Comparison of ENCODE assay signal across 8 mouse cellular contexts in genomic region chr8:71542632-71543343, GRCm38 (mm10). TPM values are rescaled to one million over a fixed set of nuclear protein-coding genes. Genes with fewer than 3 reads are reported as not detected.
DNase-seq lines count a peak whose midpoint lies in the region; ATAC-seq lines count a peak whose summit lies in the region.

TSS of gene Mvb12a (plus strand) at chr8:71542922.

- peak within 1 kb of the TSS; percentile 85 for H3K9ac ChIP-seq in kidney, embryonic 15.5 days

- H3K4me3 ChIP-seq in heart, embryonic 10.5 days, result peak within 1 kb of the TSS; percentile 92
- H3K4me3 ChIP-seq in kidney, embryonic 15.5 days (replicated peaks), result peak within 1 kb of the TSS; percentile 91

- under 1% methylated on average over 54 of the region's 55 CpGs for WGBS in heart, embryonic 10.5 days
- WGBS in kidney, embryonic 15.5 days, result under 1% methylated on average over 55 of the region's 55 CpGs

- peaks cover 27% of the 10 kb centered on the region for H3K36me3 ChIP-seq in heart, embryonic 10.5 days
- H3K36me3 ChIP-seq in kidney, embryonic 15.5 days, result peaks cover 29% of the 10 kb centered on the region

- H3K4me1 ChIP-seq in heart, embryonic 10.5 days, result peaks cover 15% of the 10 kb centered on the region
- H3K4me1 ChIP-seq in kidney, embryonic 15.5 days, result peaks cover 19% of the 10 kb centered on the region

- peak; percentile 95 for ATAC-seq in erythroblast, adult 5-6 weeks (replicated peaks; ENCODE audit: low FRiP score, poor library complexity, severe bottlenecking)
- peak; percentile 95 for ATAC-seq in kidney, embryonic 15.5 days (replicated peaks; ENCODE audit: low FRiP score)
- ATAC-seq in monocyte, adult 5-6 weeks (replicated peaks; ENCODE audit: insufficient number of reproducible peaks, low FRiP score, low TSS enrichment, poor library complexity, severe bottlenecking), result peak; percentile 95

- peak; percentile 94 to 97 for DNase-seq in B cell, adult 2 months
- DNase-seq in brain, adult 2 months (ENCODE audit: low read depth, low spot score), result peak; percentile 100
- peak; percentile 100 for DNase-seq in heart, embryonic 10.5 days (ENCODE audit: low spot score)
- DNase-seq in liver, result peak; percentile 96
- DNase-seq in spleen, postnatal 4 days (ENCODE audit: low spot score in 2 of 2), result peak; percentile 90 to 94

- H3K9me3 ChIP-seq in heart, embryonic 10.5 days, result no peaks in the 10 kb centered on the region
- H3K9me3 ChIP-seq in kidney, embryonic 15.5 days (replicated peaks), result no peaks in the 10 kb centered on the region

- no peaks in the 10 kb centered on the region for H3K27me3 ChIP-seq in heart, embryonic 10.5 days (ENCODE audit: insufficient read depth, poor library complexity, severe bottlenecking)
- no peaks in the 10 kb centered on the region for H3K27me3 ChIP-seq in kidney, embryonic 15.5 days

- peak within 1 kb of the TSS; percentile 87 for H3K4me2 ChIP-seq in kidney, embryonic 15.5 days

- H3K27ac ChIP-seq in heart, embryonic 10.5 days, result peak within 1 kb of the TSS; percentile 89
- H3K27ac ChIP-seq in kidney, embryonic 15.5 days, result peak within 1 kb of the TSS; percentile 78

RNA-seq across cellular contexts. Expression of gene Mvb12a, which starts in this region (rescaled TPM):
- 11.3 and 18.6 TPM in 2 replicates for total RNA-seq in erythroblast, adult 5-6 weeks (2015; ENCODE audit: low replicate concordance)
- 5.0 and 9.1 TPM in 2 replicates for total RNA-seq in erythroblast, adult 5-6 weeks (2017; ENCODE audit: low replicate concordance)
- 71.9 and 75.6 TPM in 2 replicates for polyA plus RNA-seq in heart, embryonic 10.5 days (2016; fragmentation: Nextera tagmentation; extraction: Ambion mirVana)
- 98.3 and 99.8 TPM in 2 replicates for polyA plus RNA-seq in kidney, embryonic 15.5 days (2015; fragmentation: Nextera tagmentation; extraction: Ambion mirVana)
- 13.9 to 34.3 TPM (median 20.5 TPM) in 3 replicates for total RNA-seq in monocyte, adult 5-6 weeks (2017)

Comparison
In these comparisons a context has a peak if more than half of its experiments do, and no peak if none do; other contexts are left out.
1. Peak in every context shown above with its lines: DNase-seq, ATAC-seq, H3K4me3 ChIP-seq and H3K27ac ChIP-seq.